Mouse (Mus musculus) spleen, adult 2 months (tissue): ENCODE data around the gene Rpl13a.
A peak's percentile ranks its signal among the peaks of the same experiment; 100 is the strongest.

Experiments used
- CTCF ChIP-seq: fragments of 200-500 bp; IDR thresholded peaks from 2 replicates; pipeline ENCODE4 v1.5.1; 2011; ENCODE audit warnings: mild to moderate bottlenecking, inconsistent platforms; ENCODE audit not compliant: insufficient read depth, insufficient read length, insufficient replicate concordance; ENCODE audit errors: extremely low read depth
- POLR2A ChIP-seq: fragments of 200-500 bp; IDR thresholded peaks from 2 replicates; pipeline ENCODE4 v1.6.1; 2011; ENCODE audit warnings: low read depth, low read length, inconsistent platforms

GRCm38 (mm10) chr7:45154096-45154992 is 25.8 kb upstream of the Rpl13a start, which contains the start of the genes Pih1d1 and Aldh16a1:
- peak; percentile 55; the same call in 1 of the 2 replicates for TF ChIP-seq CTCF
- TF ChIP-seq POLR2A = peak; percentile 97
